Mouse (Mus musculus) lung, adult 10 weeks (tissue): Measurements from ENCODE around the gene Ezh2. TPM values are rescaled to one million over a fixed set of nuclear protein-coding genes. Genes with fewer than 3 reads are reported as not detected.

Source experiments
- polyA plus RNA-seq: library from polyadenylated mRNA; stranded (reverse); fragments of 350-450 nt; fragmentation: Illumina TruSeq; extraction: RNeasy Lipid Tissue Mini Kit (QIAGEN cat#74804); gene quantifications from one replicate; pipeline ENCODE4 v1.2.3, GENCODE M21; 2014; ENCODE audit warnings: low read depth, low replicate concordance; ENCODE audit not compliant: insufficient read depth

The Ezh2 gene
- 7.8 TPM for polyA plus RNA-seq

DNA sequence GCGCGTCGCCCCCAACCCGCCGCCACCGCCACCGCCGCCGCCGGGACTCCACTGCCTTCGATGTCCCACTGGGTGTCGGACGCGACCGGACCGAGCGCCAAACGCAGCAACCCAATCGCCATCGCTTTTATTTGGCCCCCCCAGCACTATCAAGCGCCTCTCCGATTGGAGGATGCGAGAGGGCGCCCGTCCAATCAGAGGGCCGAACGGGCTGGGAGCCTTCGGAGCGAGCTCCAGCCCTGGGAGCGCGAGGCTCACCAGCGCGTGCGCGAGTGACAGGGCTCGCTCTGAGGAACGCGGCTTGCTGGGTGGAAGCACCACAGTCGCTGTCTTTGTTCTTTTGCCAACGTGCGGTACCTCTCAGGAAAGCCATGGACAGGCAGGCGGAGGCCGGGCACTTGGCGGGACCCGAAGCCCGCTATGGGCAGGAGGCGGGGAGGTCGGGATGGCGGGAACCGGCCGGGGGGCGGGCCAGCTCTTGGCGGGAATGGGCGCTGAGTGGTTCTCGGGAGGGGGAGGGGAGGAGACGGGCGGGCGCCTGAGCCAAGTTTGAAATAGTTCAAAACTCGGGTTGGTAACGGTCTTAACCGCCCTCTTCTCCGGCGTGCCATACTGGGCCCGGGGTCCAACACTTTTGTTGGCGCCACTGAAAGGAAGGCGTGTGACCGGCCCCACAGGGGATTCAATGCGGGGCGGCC, at the start of gene Ezh2:
Gene Ezh2, minus strand, starts transcription at position 416 of the 698 bp plus-strand sequence.

Other genes with a start within 250 kb of the Ezh2 start
- 41.9 TPM for gene Cul1, start 141.9 kb downstream of the Ezh2 start, polyA plus RNA-seq
- gene Pdia4, start 218.1 kb upstream of the Ezh2 start, polyA plus RNA-seq, result 62.2 TPM
- gene Zfp786, start 235.5 kb upstream of the Ezh2 start, polyA plus RNA-seq, result 0.34 TPM
- gene Zfp398, start 240.3 kb upstream of the Ezh2 start, polyA plus RNA-seq, result 2.2 TPM